Mouse (Mus musculus): ENCODE results near the gene Wscd2. TPM values are rescaled to one million over a fixed set of nuclear protein-coding genes. Genes with fewer than 3 reads are reported as not detected.

Wscd2 gene
- polyA plus RNA-seq, 1 experiment = not detected

- no peak overlapping the region for H3K4me3 ChIP-seq
- no peaks in the 10 kb centered on the region for H3K79me2 ChIP-seq (ENCODE audit: control insufficient read depth, insufficient read depth)
- peaks cover 43% of the 10 kb centered on the region for H3K27me3 ChIP-seq (ENCODE audit: control insufficient read depth, insufficient read depth, insufficient read length)
- H3K36me3 ChIP-seq (ENCODE audit: control insufficient read depth, insufficient read depth) = no peaks in the 10 kb centered on the region
- no peak overlapping the region for H3ac ChIP-seq (ENCODE audit: control insufficient read depth, insufficient read length)
- no peak overlapping the region for H3K4me2 ChIP-seq (ENCODE audit: low read depth)
- no peak for TF ChIP-seq REST (IDR thresholded peaks at IDR 0.05; ENCODE audit: insufficient read depth, insufficient read length)
- no peak for TF ChIP-seq TCF3 (IDR thresholded peaks at IDR 0.05; ENCODE audit: insufficient read length, low read depth)
Observed at GRCm38 (mm10) chr5:113459942-113460341, 30.2 kb upstream of the Wscd2 start.

- H3ac ChIP-seq (ENCODE audit: control insufficient read depth, insufficient read length) = no peak overlapping the region
- no peaks in the 10 kb centered on the region for H3K36me3 ChIP-seq (ENCODE audit: control insufficient read depth, insufficient read depth)
- peaks cover 43% of the 10 kb centered on the region for H3K27me3 ChIP-seq (ENCODE audit: control insufficient read depth, insufficient read depth, insufficient read length)
- no peak overlapping the region for H3K4me3 ChIP-seq
- H3K4me2 ChIP-seq (ENCODE audit: low read depth) = no peak overlapping the region
- H3K79me2 ChIP-seq (ENCODE audit: control insufficient read depth, insufficient read depth) = no peaks in the 10 kb centered on the region
- no peak for TF ChIP-seq E2F4 (IDR thresholded peaks at IDR 0.05; ENCODE audit: insufficient read depth)
- no peak for TF ChIP-seq MAX (IDR thresholded peaks at IDR 0.05; ENCODE audit: low read depth)
Observed at GRCm38 (mm10) chr5:113461582-113461981, 28.6 kb upstream of the Wscd2 start.

GRCm38 (mm10) chr5:113461998-113462625 lies 28.0 kb upstream of the Wscd2 start:
- TF ChIP-seq POLR2AphosphoS2 (IDR thresholded peaks at IDR 0.05; ENCODE audit: insufficient read length, low read depth) (no peak), MYOD1 (IDR thresholded peaks at IDR 0.05; ENCODE audit: control insufficient read depth in 1 of 3, insufficient read length in 2 of 3, low read depth in 2 of 3) (no peak), TCF3 (IDR thresholded peaks at IDR 0.05; ENCODE audit: insufficient read length, low read depth) (no peak), E2F4 (IDR thresholded peaks at IDR 0.05; ENCODE audit: insufficient read depth) (no peak), MYOG (IDR thresholded peaks at IDR 0.05; ENCODE audit: control insufficient read depth in 1 of 3, insufficient read depth in 1 of 3, insufficient read length in 2 of 3, low read depth in 2 of 3) (no peak)
- no peaks in the 10 kb centered on the region for H3K36me3 ChIP-seq (ENCODE audit: control insufficient read depth, insufficient read depth)

GRCm38 (mm10) chr5:113464731-113465130 lies 25.4 kb upstream of the Wscd2 start:
- no peak overlapping the region for H3ac ChIP-seq (ENCODE audit: control insufficient read depth, insufficient read length)
- no peak overlapping the region for H3K4me2 ChIP-seq (ENCODE audit: low read depth)
- TF ChIP-seq CEBPB (IDR thresholded peaks at IDR 0.05; ENCODE audit: insufficient read depth, poor library complexity, severe bottlenecking) (no peak), USF1 (IDR thresholded peaks at IDR 0.05; ENCODE audit: low read depth) (no peak), POLR2AphosphoS2 (IDR thresholded peaks at IDR 0.05; ENCODE audit: insufficient read length, low read depth) (no peak), TCF3 (IDR thresholded peaks at IDR 0.05; ENCODE audit: insufficient read length, low read depth) (no peak), REST (IDR thresholded peaks at IDR 0.05; ENCODE audit: insufficient read depth, insufficient read length) (no peak), SRF (IDR thresholded peaks at IDR 0.05; ENCODE audit: control insufficient read depth, insufficient read length, low read depth) (no peak)
- H3K79me2 ChIP-seq (ENCODE audit: control insufficient read depth, insufficient read depth) = no peaks in the 10 kb centered on the region
- H3K4me3 ChIP-seq = no peak overlapping the region
- H3K27me3 ChIP-seq (ENCODE audit: control insufficient read depth, insufficient read depth, insufficient read length) = peaks cover 48% of the 10 kb centered on the region
- H3K36me3 ChIP-seq (ENCODE audit: control insufficient read depth, insufficient read depth) = no peaks in the 10 kb centered on the region

More at GRCm38 (mm10) chr5:113461998-113462625, 28.0 kb upstream of the Wscd2 start:
- no peak overlapping the region for H3ac ChIP-seq (ENCODE audit: control insufficient read depth, insufficient read length)
- no peaks in the 10 kb centered on the region for H3K79me2 ChIP-seq (ENCODE audit: control insufficient read depth, insufficient read depth)
- no peak overlapping the region for H3K4me2 ChIP-seq (ENCODE audit: low read depth)
- no peak overlapping the region for H3K4me3 ChIP-seq
- H3K27me3 ChIP-seq (ENCODE audit: control insufficient read depth, insufficient read depth, insufficient read length) = peaks cover 44% of the 10 kb centered on the region

GRCm38 (mm10) chr5:113466536-113466935 lies 23.6 kb upstream of the Wscd2 start:
- Histone ChIP-seq H3K4me3 (no peak overlapping the region), H3K36me3 (ENCODE audit: control insufficient read depth, insufficient read depth) (no peaks in the 10 kb centered on the region), H3K79me2 (ENCODE audit: control insufficient read depth, insufficient read depth) (no peaks in the 10 kb centered on the region), H3ac (ENCODE audit: control insufficient read depth, insufficient read length) (no peak overlapping the region), H3K27me3 (ENCODE audit: control insufficient read depth, insufficient read depth, insufficient read length) (peaks cover 37% of the 10 kb centered on the region), H3K4me2 (ENCODE audit: low read depth) (no peak overlapping the region)
- no peak for TF ChIP-seq SRF (IDR thresholded peaks at IDR 0.05; ENCODE audit: control insufficient read depth, insufficient read length, low read depth)
- TF ChIP-seq E2F4 (IDR thresholded peaks at IDR 0.05; ENCODE audit: insufficient read depth) = no peak
- TF ChIP-seq REST (IDR thresholded peaks at IDR 0.05; ENCODE audit: insufficient read depth, insufficient read length) = no peak
- TF ChIP-seq USF1 (IDR thresholded peaks at IDR 0.05; ENCODE audit: low read depth) = no peak
- no peak for TF ChIP-seq POLR2AphosphoS2 (IDR thresholded peaks at IDR 0.05; ENCODE audit: insufficient read length, low read depth)
- TF ChIP-seq TCF3 (IDR thresholded peaks at IDR 0.05; ENCODE audit: insufficient read length, low read depth) = no peak
- TF ChIP-seq CEBPB (IDR thresholded peaks at IDR 0.05; ENCODE audit: insufficient read depth, poor library complexity, severe bottlenecking) = no peak
- no peak for TF ChIP-seq MYOG (IDR thresholded peaks at IDR 0.05; ENCODE audit: control insufficient read depth in 1 of 3, insufficient read depth in 1 of 3, insufficient read length in 2 of 3, low read depth in 2 of 3)

GRCm38 (mm10) chr5:113467072-113467471 lies 23.1 kb upstream of the Wscd2 start:
- Histone ChIP-seq H3K4me3 (no peak overlapping the region), H3K27me3 (ENCODE audit: control insufficient read depth, insufficient read depth, insufficient read length) (peaks cover 34% of the 10 kb centered on the region), H3K79me2 (ENCODE audit: control insufficient read depth, insufficient read depth) (no peaks in the 10 kb centered on the region), H3K4me2 (ENCODE audit: low read depth) (no peak overlapping the region), H3K36me3 (ENCODE audit: control insufficient read depth, insufficient read depth) (no peaks in the 10 kb centered on the region), H3ac (ENCODE audit: control insufficient read depth, insufficient read length) (no peak overlapping the region)
- no peak for TF ChIP-seq USF1 (IDR thresholded peaks at IDR 0.05; ENCODE audit: low read depth)
- TF ChIP-seq MYOD1 (IDR thresholded peaks at IDR 0.05; ENCODE audit: control insufficient read depth in 1 of 3, insufficient read length in 2 of 3, low read depth in 2 of 3) = no peak
- no peak for TF ChIP-seq E2F4 (IDR thresholded peaks at IDR 0.05; ENCODE audit: insufficient read depth)
- no peak for TF ChIP-seq REST (IDR thresholded peaks at IDR 0.05; ENCODE audit: insufficient read depth, insufficient read length)
- TF ChIP-seq SRF (IDR thresholded peaks at IDR 0.05; ENCODE audit: control insufficient read depth, insufficient read length, low read depth) = no peak
- TF ChIP-seq MAX (IDR thresholded peaks at IDR 0.05; ENCODE audit: low read depth) = no peak
- TF ChIP-seq TCF12 (IDR thresholded peaks at IDR 0.05; ENCODE audit: insufficient read depth, poor library complexity, severe bottlenecking) = no peak
- no peak for TF ChIP-seq POLR2A (IDR thresholded peaks at IDR 0.05; ENCODE audit: insufficient read length, low read depth)
- TF ChIP-seq CEBPB (IDR thresholded peaks at IDR 0.05; ENCODE audit: insufficient read depth, poor library complexity, severe bottlenecking) = no peak
- TF ChIP-seq POLR2AphosphoS2 (IDR thresholded peaks at IDR 0.05; ENCODE audit: insufficient read length, low read depth) = no peak
- TF ChIP-seq MYOG (IDR thresholded peaks at IDR 0.05; ENCODE audit: control insufficient read depth in 1 of 3, insufficient read depth in 1 of 3, insufficient read length in 2 of 3, low read depth in 2 of 3) = no peak
